Mouse (Mus musculus) megakaryocyte, embryonic 14.5 days (primary cell): ENCODE measurements around the gene Bche.

Experiments
- FLI1 ChIP-seq: IDR thresholded peaks from 2 replicates; pipeline ENCODE4 v1.6.1; 2012; ENCODE audit warnings: low read length, inconsistent platforms, mixed read lengths
- GATA1 ChIP-seq: IDR thresholded peaks from 3 replicates; pipeline ENCODE4 v1.6.1; 2012; ENCODE audit warnings: mixed read lengths, low read length, inconsistent platforms, borderline replicate concordance

DNA sequence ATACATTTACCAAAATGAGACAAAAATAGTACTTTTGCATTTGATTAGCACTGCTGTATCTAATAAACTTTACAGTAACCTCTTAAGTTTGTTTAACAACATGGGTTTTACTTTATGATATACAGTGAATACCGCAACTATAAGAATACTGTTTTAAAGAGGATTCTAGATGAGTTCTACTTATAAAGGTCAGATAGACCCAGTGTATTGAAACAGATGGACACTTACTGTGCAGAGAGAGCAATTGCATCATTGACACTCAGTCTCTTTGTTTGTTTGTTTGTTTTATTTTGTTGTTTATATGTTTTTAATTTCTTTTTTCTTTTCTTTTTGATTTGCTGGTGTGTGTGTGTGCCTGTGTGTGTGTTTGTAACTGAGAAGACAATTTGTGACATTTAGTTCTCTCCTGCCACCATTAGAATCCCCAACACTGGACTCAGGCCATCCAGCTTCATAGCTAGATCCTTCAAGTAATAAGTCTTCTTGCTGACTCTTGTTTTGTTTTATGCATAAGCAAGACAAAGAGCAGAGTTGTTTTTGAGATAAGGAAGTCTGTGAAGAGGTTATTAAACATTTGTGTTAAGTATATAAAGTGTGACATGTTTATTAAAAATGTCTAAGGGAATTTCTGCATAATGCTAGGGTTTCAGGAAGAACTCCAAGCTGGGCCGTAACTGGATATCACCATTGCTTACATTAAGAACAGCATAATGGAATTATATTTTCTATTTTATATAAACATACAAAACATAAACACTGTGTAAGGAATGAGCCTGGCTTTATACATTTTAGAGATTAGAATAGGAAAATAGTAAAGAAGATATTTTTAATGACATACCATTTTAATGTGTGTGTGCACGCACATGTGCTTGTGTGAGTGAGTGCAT lies 40.7 kb downstream of the Bche start:
- TF ChIP-seq GATA1 (no peak), FLI1 (no peak)
